Mouse (Mus musculus) kidney, postnatal 10 days (tissue): ENCODE data around the gene Aif1.
A peak's percentile ranks its signal among the peaks of the same experiment; 100 is the strongest.

Source experiments
- DNase-seq: peaks from one replicate; pipeline ENCODE4 v3.0.0; 2021; ENCODE audit warnings: mixed read lengths

Gene Aif1

GRCm38 (mm10) chr17:35194844-35195630 lies 19.2 kb upstream of the Aif1 start:
- no peak for DNase-seq

GRCm38 (mm10) chr17:35193881-35194843 lies 18.3 kb upstream of the Aif1 start, which contains the start of gene Ltb:
Gene Ltb (plus strand): TSS chr17:35194439.
- DNase-seq: no peak

- DNase-seq: no peak
Measured at GRCm38 (mm10) chr17:35192924-35193323, 17.1 kb upstream of the Aif1 start.

- DNase-seq: no peak
Measured at GRCm38 (mm10) chr17:35191723-35192122, 15.9 kb upstream of the Aif1 start.

GRCm38 (mm10) chr17:35190096-35190495 lies 14.2 kb upstream of the Aif1 start:
- DNase-seq: no peak

GRCm38 (mm10) chr17:35189186-35189585 lies 13.3 kb upstream of the Aif1 start:
- DNase-seq: no peak

GRCm38 (mm10) chr17:35187959-35188610 lies 12.2 kb upstream of the Aif1 start, which contains the start of gene Lst1:
Gene Lst1 (minus strand): TSS chr17:35188439.
- DNase-seq: no peak

GRCm38 (mm10) chr17:35187345-35187744 lies 11.5 kb upstream of the Aif1 start:
- no peak for DNase-seq

- DNase-seq: peak; percentile 48
Measured at GRCm38 (mm10) chr17:35186681-35187080, 10.8 kb upstream of the Aif1 start.

- DNase-seq: peak; percentile 88
Measured at GRCm38 (mm10) chr17:35185639-35186611, 10.1 kb upstream of the Aif1 start.

- DNase-seq: no peak
Measured at GRCm38 (mm10) chr17:35180093-35180492, 4.2 kb upstream of the Aif1 start.

GRCm38 (mm10) chr17:35178528-35178927 lies 2.7 kb upstream of the Aif1 start:
- peak; percentile 88 for DNase-seq

GRCm38 (mm10) chr17:35175382-35175781 lies 486 bp downstream of the Aif1 start:
- DNase-seq: no peak

- DNase-seq: no peak
Measured at GRCm38 (mm10) chr17:35174201-35174977, 1.5 kb downstream of the Aif1 start.

GRCm38 (mm10) chr17:35173329-35173728 lies 2.5 kb downstream of the Aif1 start:
- no peak for DNase-seq

- DNase-seq: no peak
Measured at GRCm38 (mm10) chr17:35172445-35173234, 3.2 kb downstream of the Aif1 start.

GRCm38 (mm10) chr17:35168541-35169207 lies 7.2 kb downstream of the Aif1 start:
- no peak for DNase-seq

GRCm38 (mm10) chr17:35167794-35168193 lies 8.1 kb downstream of the Aif1 start:
- DNase-seq: no peak

GRCm38 (mm10) chr17:35166352-35167035 lies 9.4 kb downstream of the Aif1 start:
- DNase-seq: peak; percentile 81
